Mouse (Mus musculus) liver, adult (tissue): ENCODE results near the gene Srrm2.

Experiments
- GATA4 ChIP-seq: IDR thresholded peaks from 2 replicates; pipeline ENCODE4 v1.6.1; 2014; ENCODE audit warnings: mild to moderate bottlenecking, low read length; ENCODE audit not compliant: insufficient replicate concordance

Srrm2 gene

GRCm38 (mm10) chr17:23790269-23791078 is at the start of gene Srrm2:
Gene Srrm2 (plus strand): TSS chr17:23790532.
- no peak for TF ChIP-seq GATA4

DNA sequence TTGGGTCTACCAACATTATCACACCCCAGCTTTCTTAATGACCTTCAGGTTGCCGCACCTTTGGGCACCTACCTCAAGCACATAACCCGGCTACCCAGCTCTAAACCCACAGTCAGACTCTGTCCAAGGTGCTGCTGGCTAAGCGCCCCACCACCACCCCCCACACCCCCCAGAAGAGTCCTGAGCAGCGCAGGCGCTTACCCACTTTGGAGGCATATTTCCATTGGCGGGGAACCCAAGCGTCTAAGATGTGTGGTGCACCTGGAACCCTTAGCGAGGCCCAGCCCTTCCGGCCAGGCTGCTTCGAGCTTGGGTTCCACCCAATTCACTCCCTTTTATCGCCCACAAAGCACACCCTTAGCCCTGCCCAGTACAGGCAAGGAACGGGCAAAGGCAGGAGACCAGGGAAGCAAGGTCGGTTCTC is 49.7 kb upstream of the Srrm2 start, which contains the start of gene Paqr4:
Gene Paqr4 (minus strand): TSS at position 270 of the 424 bp plus-strand sequence.
- no peak for TF ChIP-seq GATA4

DNA sequence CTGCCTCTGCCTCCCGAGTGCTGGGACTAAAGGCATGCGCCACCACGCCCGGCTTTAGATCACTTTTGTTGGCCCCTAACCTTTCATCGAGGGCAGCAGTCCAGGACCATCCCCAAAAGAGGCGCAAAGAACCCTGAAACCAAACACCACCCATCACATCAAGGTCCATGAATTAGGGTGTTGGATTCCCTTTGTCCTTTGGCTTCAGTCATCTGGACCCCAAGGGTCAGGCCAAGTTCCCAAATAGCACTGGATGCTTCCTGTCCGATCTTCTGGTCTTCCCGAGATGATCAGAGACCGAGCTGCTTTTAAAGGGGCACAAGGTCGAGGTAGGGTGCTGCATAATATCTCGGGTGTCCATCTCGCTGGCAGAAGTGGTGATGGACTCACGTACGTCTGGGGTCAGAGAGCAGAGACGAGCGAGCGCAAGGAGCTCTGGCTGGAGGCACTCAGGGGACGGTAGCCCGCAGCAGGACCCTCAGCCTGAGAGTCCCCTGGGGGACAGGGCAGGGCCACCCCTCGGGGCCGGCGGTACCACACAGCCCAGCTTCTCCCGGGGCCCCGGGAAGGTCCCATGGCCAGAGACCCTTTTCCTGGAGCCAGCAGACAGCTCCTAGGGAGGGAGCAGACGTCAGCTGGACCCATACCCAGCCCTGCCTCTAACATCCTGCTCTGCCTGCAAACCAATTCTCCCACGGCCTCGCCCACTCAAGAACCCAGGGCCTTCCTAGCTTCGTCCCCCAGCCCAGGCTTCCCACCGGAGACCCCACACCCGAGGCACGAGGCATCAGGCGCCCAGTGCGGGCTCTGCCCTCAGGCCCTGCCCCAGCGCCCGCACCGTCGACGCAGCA is 48.7 kb upstream of the Srrm2 start:
- no peak for TF ChIP-seq GATA4

DNA sequence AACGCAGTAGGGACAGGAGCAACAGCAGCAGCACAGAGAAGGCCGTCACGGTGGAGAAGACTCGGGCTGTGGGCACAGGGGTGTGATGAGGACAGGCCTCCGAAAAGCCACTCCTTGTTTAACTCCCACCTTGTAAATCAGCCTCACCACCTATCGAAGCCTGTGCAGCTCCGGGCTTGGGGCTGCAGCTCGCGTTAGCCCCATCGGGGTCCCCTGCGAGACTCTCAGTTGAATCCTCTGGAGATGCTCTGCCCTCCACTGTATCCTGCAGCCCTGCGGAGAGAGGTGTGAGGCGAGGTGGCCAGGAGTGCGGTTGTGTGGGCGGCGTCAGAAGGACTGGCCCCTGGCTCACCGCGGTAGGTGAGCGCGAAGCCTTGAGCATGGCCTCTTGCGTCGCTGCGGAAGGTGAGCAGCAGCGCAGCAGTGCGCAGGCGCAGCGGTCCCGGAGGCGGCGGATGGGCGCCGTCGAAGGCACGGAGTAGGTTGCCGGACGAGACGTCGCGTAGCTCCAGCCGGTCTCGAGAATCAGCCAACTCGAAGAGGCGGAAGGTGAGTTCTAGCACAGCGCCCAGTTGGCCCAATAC is 48.0 kb upstream of the Srrm2 start:
- no peak for TF ChIP-seq GATA4

- TF ChIP-seq GATA4, result no peak
Observed at GRCm38 (mm10) chr17:23742941-23743340, 47.4 kb upstream of the Srrm2 start.

GRCm38 (mm10) chr17:23744076-23744475 is 46.3 kb upstream of the Srrm2 start:
- no peak for TF ChIP-seq GATA4

DNA sequence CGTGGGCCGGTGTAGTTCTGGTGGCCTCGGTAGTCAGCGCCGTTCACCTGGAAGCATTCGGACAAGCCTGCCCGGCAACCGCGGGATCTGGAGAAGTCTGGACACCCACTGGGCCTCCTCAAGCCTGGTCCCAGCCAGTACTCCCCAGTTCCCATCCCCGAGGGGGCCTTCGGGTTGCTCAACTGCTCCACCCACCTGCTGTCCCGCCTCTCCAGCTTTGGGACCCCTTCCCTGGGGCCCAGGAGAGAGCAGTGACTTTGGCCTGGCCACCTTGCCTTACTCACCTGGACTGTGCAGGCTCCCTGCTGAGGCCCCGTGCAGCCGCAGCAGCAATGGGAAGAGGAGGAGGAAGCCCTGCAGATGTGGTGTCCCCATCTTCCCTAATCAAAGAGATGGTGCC is 45.7 kb upstream of the Srrm2 start:
- no peak for TF ChIP-seq GATA4

- no peak for TF ChIP-seq GATA4
Observed at GRCm38 (mm10) chr17:23745301-23746251, 44.8 kb upstream of the Srrm2 start, which contains the start of gene Kremen2. Gene Kremen2 (minus strand): TSS chr17:23745833.

DNA sequence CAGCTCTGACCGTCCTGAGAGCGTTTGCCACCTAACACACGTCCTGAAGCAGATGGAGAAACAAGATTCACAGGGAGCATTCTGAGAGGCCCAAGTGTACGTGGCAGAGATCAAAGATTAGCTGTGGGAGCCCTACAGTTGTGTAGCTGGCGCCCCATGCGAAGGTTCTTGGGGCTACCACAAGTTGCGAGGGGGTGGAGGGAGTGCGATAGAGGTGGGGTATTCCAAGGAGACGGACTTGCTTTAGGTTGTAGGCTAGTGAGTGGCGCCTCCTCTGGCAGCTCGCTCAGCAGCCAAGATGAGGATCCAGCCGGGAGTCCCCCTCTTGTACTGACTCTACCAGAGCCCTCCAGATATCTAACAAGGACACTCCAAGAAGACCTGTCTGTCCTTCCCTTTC is 44.0 kb upstream of the Srrm2 start:
- TF ChIP-seq GATA4, result no peak

- TF ChIP-seq GATA4, result no peak
Observed at GRCm38 (mm10) chr17:23746767-23747166, 43.6 kb upstream of the Srrm2 start.

GRCm38 (mm10) chr17:23747471-23747870 is 42.9 kb upstream of the Srrm2 start:
- TF ChIP-seq GATA4, result no peak

DNA sequence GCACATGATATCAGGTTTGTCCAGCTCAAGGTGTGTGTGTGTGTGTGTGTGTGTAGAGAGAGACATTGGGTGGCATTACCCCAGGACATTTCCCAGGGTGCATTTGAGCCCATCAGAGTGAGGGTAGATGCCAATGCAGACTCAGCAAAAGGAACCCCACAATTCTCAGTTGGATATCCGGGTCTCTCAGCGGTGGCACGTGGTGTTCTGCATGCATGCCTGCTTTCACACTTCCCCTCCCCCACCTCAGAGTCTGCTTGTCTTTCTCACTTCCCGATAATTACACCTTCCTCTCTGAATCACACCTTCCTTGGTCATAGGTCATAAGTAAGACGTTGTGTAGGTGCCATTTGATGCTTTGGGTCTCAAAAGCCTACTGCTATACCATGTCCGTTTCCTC is 42.3 kb upstream of the Srrm2 start:
- TF ChIP-seq GATA4, result no peak

DNA sequence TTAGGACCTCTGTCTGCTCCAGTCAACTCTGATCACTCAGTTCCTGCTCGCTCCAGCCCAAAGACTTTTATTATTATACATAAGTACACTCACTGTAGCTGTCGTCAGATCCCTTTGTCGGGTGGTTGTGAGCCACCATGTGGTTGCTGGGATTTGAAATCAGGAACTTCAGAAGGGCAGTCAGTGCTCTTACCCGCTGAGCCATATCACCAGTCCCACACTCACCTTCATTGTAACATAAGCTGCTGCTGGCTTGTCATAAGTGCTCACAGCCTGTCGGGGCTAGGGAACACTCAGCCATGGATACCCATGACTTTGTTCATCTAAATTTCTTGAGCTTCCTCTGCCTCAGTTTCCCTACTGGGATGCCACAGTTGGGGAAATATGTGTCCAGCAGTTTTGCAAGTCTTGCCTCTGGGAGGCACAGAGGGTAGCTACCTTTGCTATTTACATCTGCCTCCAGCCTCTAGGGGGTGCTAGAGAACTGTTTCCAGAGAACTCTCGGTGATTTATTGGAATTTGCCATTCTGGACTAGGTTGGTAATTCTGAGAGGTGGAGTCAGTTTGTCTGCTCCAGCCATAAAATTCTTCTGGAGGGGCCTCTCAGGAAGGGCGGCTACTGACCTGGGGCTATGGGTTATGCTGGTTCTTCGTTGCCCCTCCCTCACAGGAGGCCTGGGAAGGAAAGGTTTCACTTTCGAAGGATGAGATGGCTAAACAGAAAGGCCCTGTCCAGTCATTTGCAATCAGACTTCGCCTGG is 41.5 kb upstream of the Srrm2 start:
- no peak for TF ChIP-seq GATA4
